Mouse (Mus musculus) forebrain, embryonic 16.5 days (tissue): ENCODE measurements around the gene Lrp8. TPM values are rescaled to one million over a fixed set of nuclear protein-coding genes. Genes with fewer than 3 reads are reported as not detected.

ENCODE experiments used
- ATAC-seq: fragments of 200-750 bp; cut with Nextera tagmentation; 2 replicates; pipeline ENCODE4 v1.8.0; 2017; ENCODE audit warnings: mild to moderate bottlenecking, moderate library complexity
- H3K27ac ChIP-seq: fragments of 300-500 bp; sonication (generic); 2 replicates; pipeline ENCODE4 v1.5.1; 2014; ENCODE audit warnings: low read length, control low read depth
- H3K27me3 ChIP-seq: fragments of 300-500 bp; sonication (generic); replicated peaks from 2 replicates; pipeline ENCODE4 v1.6.1; 2014; ENCODE audit warnings: low read length; ENCODE audit not compliant: control insufficient read depth, insufficient read depth
- H3K36me3 ChIP-seq: fragments of 300-500 bp; sonication (generic); 2 replicates; pipeline ENCODE4 v1.6.1; 2014; ENCODE audit not compliant: control insufficient read depth, insufficient read depth
- H3K4me1 ChIP-seq: fragments of 300-500 bp; sonication (generic); replicated peaks from 2 replicates; pipeline ENCODE4 v1.6.1; 2014; ENCODE audit warnings: low read length; ENCODE audit not compliant: control insufficient read depth, insufficient read depth
- H3K4me2 ChIP-seq: fragments of 300-500 bp; sonication (generic); 2 replicates; pipeline ENCODE4 v1.6.1; 2014; ENCODE audit warnings: mild to moderate bottlenecking, low read length, control low read depth
- H3K4me3 ChIP-seq: fragments of 300-500 bp; sonication (generic); replicated peaks from 2 replicates; pipeline ENCODE4 v1.5.1; 2014; ENCODE audit warnings: mild to moderate bottlenecking, low read length, control low read depth
- H3K9ac ChIP-seq: fragments of 300-500 bp; sonication (generic); replicated peaks from 2 replicates; pipeline ENCODE4 v1.6.1; 2014; ENCODE audit warnings: low read depth, low read length, control low read depth
- H3K9me3 ChIP-seq: fragments of 300-500 bp; sonication (generic); 2 replicates; pipeline ENCODE4 v1.6.1; 2016; ENCODE audit warnings: low read length; ENCODE audit not compliant: control insufficient read depth
- WGBS: fragments of 180-500 bp; shearing (Covaris S2); extraction: QIAGEN DNeasy Blood & Tissue Kit; methylation state at CpG from one replicate; pipeline ENCODE4 v1.1.7; 2014; 5-methylcytosine and 5-hydroxymethylcytosine counted together
- polyA plus RNA-seq: library from polyadenylated mRNA; unstranded; fragments of >200 nt; fragmentation: Nextera tagmentation; extraction: Ambion mirVana; gene quantifications from 2 replicates; pipeline ENCODE4 v1.2.1, GENCODE M21; 2015

The Lrp8 gene
- 70.4 and 71.8 TPM in 2 replicates for polyA plus RNA-seq

GRCm38 (mm10) chr4:107802185-107802449, at the start of gene Lrp8:
Gene Lrp8 (plus strand): TSS chr4:107802261.
- Histone ChIP-seq H3K36me3 (no peaks in the 10 kb centered on the region), H3K4me1 (peaks cover 42% of the 10 kb centered on the region)
- no peak; the same call in 1 of the 2 replicates for ATAC-seq

GRCm38 (mm10) chr4:107756222-107756621, 45.8 kb upstream of the Lrp8 start:
- Histone ChIP-seq H3K9me3 (no peaks in the 10 kb centered on the region), H3K4me3 (no peak overlapping the region), H3K27ac (no peak overlapping the region), H3K4me2 (no peak overlapping the region), H3K9ac (no peak overlapping the region), H3K36me3 (no peaks in the 10 kb centered on the region), H3K27me3 (no peaks in the 10 kb centered on the region), H3K4me1 (peaks cover 28% of the 10 kb centered on the region)
- ATAC-seq, result no peak
- WGBS, result 11% methylated on average over 10 of the region's 10 CpGs

More at GRCm38 (mm10) chr4:107802185-107802449, at the start of gene Lrp8:
- no peaks in the 10 kb centered on the region for H3K9me3 ChIP-seq
- WGBS, result 0% methylated on average over 20 of the region's 44 CpGs
- H3K9ac ChIP-seq, result peak within 1 kb of the TSS; percentile 96
- peak within 1 kb of the TSS; percentile 95 for H3K4me2 ChIP-seq
- peak within 1 kb of the TSS; percentile 99 for H3K27ac ChIP-seq
- H3K4me3 ChIP-seq, result peak within 1 kb of the TSS; percentile 82
- H3K27me3 ChIP-seq, result no peaks in the 10 kb centered on the region

- Histone ChIP-seq H3K4me2 (no peak overlapping the region), H3K27ac (no peak overlapping the region), H3K9ac (no peak overlapping the region), H3K27me3 (no peaks in the 10 kb centered on the region), H3K36me3 (no peaks in the 10 kb centered on the region), H3K4me1 (peaks cover 28% of the 10 kb centered on the region), H3K4me3 (no peak overlapping the region), H3K9me3 (no peaks in the 10 kb centered on the region)
- 37% methylated on average over 15 of the region's 15 CpGs for WGBS
- ATAC-seq, result peak; percentile 58
Observed at GRCm38 (mm10) chr4:107757487-107758470, 44.3 kb upstream of the Lrp8 start.

- H3K36me3 ChIP-seq, result no peaks in the 10 kb centered on the region
- no peak overlapping the region for H3K27ac ChIP-seq
- WGBS, result 72% methylated on average over 9 of the region's 9 CpGs
- no peak overlapping the region for H3K9ac ChIP-seq
- no peak for ATAC-seq
- no peak overlapping the region for H3K4me2 ChIP-seq
- H3K4me1 ChIP-seq, result peaks cover 28% of the 10 kb centered on the region
- H3K27me3 ChIP-seq, result no peaks in the 10 kb centered on the region
- H3K4me3 ChIP-seq, result no peak overlapping the region
- no peaks in the 10 kb centered on the region for H3K9me3 ChIP-seq
Observed at GRCm38 (mm10) chr4:107758938-107759337, 43.1 kb upstream of the Lrp8 start.

GRCm38 (mm10) chr4:107763001-107763400, 39.1 kb upstream of the Lrp8 start:
- no peak overlapping the region for H3K4me3 ChIP-seq
- no peak overlapping the region for H3K27ac ChIP-seq
- H3K27me3 ChIP-seq, result no peaks in the 10 kb centered on the region
- ATAC-seq, result no peak
- no peak overlapping the region for H3K9ac ChIP-seq
- no peaks in the 10 kb centered on the region for H3K9me3 ChIP-seq
- no peaks in the 10 kb centered on the region for H3K36me3 ChIP-seq
- WGBS, result 50% methylated on average over 3 of the region's 3 CpGs
- no peak overlapping the region for H3K4me2 ChIP-seq
- H3K4me1 ChIP-seq, result peaks cover 19% of the 10 kb centered on the region

GRCm38 (mm10) chr4:107763598-107763997, 38.5 kb upstream of the Lrp8 start:
- no peak overlapping the region for H3K9ac ChIP-seq
- WGBS, result 94% methylated on average over 2 of the region's 2 CpGs
- no peak for ATAC-seq

GRCm38 (mm10) chr4:107765196-107765813, 36.8 kb upstream of the Lrp8 start:
- Histone ChIP-seq H3K27ac (no peak overlapping the region), H3K9ac (no peak overlapping the region), H3K4me1 (peaks cover 14% of the 10 kb centered on the region), H3K4me2 (no peak overlapping the region), H3K4me3 (no peak overlapping the region), H3K36me3 (no peaks in the 10 kb centered on the region), H3K9me3 (no peaks in the 10 kb centered on the region), H3K27me3 (no peaks in the 10 kb centered on the region)
- peak; percentile 52; the same call in 1 of the 2 replicates for ATAC-seq
- WGBS, result 38% methylated on average over 9 of the region's 9 CpGs

More at GRCm38 (mm10) chr4:107763598-107763997, 38.5 kb upstream of the Lrp8 start:
- H3K36me3 ChIP-seq, result no peaks in the 10 kb centered on the region
- no peak overlapping the region for H3K4me3 ChIP-seq
- no peak overlapping the region for H3K27ac ChIP-seq
- H3K9me3 ChIP-seq, result no peaks in the 10 kb centered on the region
- H3K4me2 ChIP-seq, result no peak overlapping the region
- H3K27me3 ChIP-seq, result no peaks in the 10 kb centered on the region
- peaks cover 14% of the 10 kb centered on the region for H3K4me1 ChIP-seq

- H3K27ac ChIP-seq, result no peak overlapping the region
- no peak overlapping the region for H3K4me2 ChIP-seq
- ATAC-seq, result peak; percentile 31; the same call in 1 of the 2 replicates
- H3K9ac ChIP-seq, result no peak overlapping the region
- no peak overlapping the region for H3K4me3 ChIP-seq
- H3K4me1 ChIP-seq, result peaks cover 14% of the 10 kb centered on the region
- no peaks in the 10 kb centered on the region for H3K27me3 ChIP-seq
- no peaks in the 10 kb centered on the region for H3K36me3 ChIP-seq
- no peaks in the 10 kb centered on the region for H3K9me3 ChIP-seq
- 16% methylated on average over 5 of the region's 5 CpGs for WGBS
Observed at GRCm38 (mm10) chr4:107766182-107766581, 35.9 kb upstream of the Lrp8 start.

- H3K27ac ChIP-seq, result peak overlapping the region; percentile 39
- no peak overlapping the region for H3K4me2 ChIP-seq
- H3K4me1 ChIP-seq, result peaks cover 14% of the 10 kb centered on the region
- H3K9me3 ChIP-seq, result 0 out of 2 replicates have a peak, but pooled peaks cover 3% of the 10 kb centered on the region
- H3K4me3 ChIP-seq, result no peak overlapping the region
- H3K36me3 ChIP-seq, result no peaks in the 10 kb centered on the region
- WGBS, result 62% methylated on average over 16 of the region's 16 CpGs
- no peaks in the 10 kb centered on the region for H3K27me3 ChIP-seq
- H3K9ac ChIP-seq, result no peak overlapping the region
- ATAC-seq, result peak; percentile 41
Observed at GRCm38 (mm10) chr4:107772122-107772825, 29.8 kb upstream of the Lrp8 start.
